Mouse (Mus musculus) megakaryocyte, embryonic 14.5 days (primary cell): ENCODE measurements around the gene Pbxip1.

Experiments used
- FLI1 ChIP-seq: IDR thresholded peaks from 2 replicates; pipeline ENCODE4 v1.6.1; 2012; ENCODE audit warnings: low read length, inconsistent platforms, mixed read lengths
- GATA1 ChIP-seq: IDR thresholded peaks from 3 replicates; pipeline ENCODE4 v1.6.1; 2012; ENCODE audit warnings: mixed read lengths, low read length, inconsistent platforms, borderline replicate concordance

DNA sequence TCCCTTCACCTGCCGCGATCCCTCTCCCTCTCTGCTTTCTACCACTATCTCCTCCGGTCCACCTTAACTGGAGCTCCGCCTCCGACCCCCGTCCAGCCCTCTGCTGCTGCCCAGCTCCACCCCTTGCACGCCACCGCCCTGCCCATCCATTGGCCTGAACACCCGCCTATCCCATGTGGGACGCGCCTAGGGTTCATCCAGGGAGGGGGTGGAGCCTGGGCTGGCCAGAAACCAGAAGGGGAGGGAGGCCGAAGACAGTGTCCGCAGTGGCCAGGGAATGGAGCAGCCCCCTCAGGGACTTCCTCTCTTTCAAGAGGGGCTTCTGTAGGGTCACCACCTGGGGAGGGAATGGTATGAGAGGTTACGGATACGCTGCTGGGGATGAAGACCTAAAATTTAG is 42.9 kb upstream of the Pbxip1 start:
- TF ChIP-seq GATA1, result no peak
- no peak for TF ChIP-seq FLI1
